Mouse (Mus musculus): ENCODE measurements around the gene Kcnj16. TPM values are rescaled to one million over a fixed set of nuclear protein-coding genes. Genes with fewer than 3 reads are reported as not detected.

The Kcnj16 gene
- under 1 TPM in 1 of 2 experiments, not detected in 1; 0.46 TPM for total RNA-seq (2021)
- long read RNA-seq, experiment 1: 0 reads
- long read RNA-seq, experiment 2: 0 reads

- DNase-seq (ENCODE audit: low spot score): no peak
These were observed at the start of gene Kcnj16 for GRCm38 (mm10) chr11:110967762-110968135. Gene Kcnj16, plus strand, starts transcription at chr11:110968033.

- no peak for DNase-seq (ENCODE audit: low spot score)
These were observed 48.9 kb upstream of the Kcnj16 start for GRCm38 (mm10) chr11:110918808-110919465.

- DNase-seq (ENCODE audit: low spot score): no peak
These were observed 32.1 kb upstream of the Kcnj16 start for GRCm38 (mm10) chr11:110935699-110936098.

- no peak for DNase-seq (ENCODE audit: low spot score)
These were observed 25.6 kb upstream of the Kcnj16 start for GRCm38 (mm10) chr11:110942280-110942679.

- DNase-seq (ENCODE audit: low spot score): peak; percentile 2
These were observed 25.1 kb upstream of the Kcnj16 start for GRCm38 (mm10) chr11:110942695-110943135.

GRCm38 (mm10) chr11:110956665-110957064 is 11.2 kb upstream of the Kcnj16 start:
- no peak for DNase-seq (ENCODE audit: low spot score)

- no peak for DNase-seq (ENCODE audit: low spot score)
These were observed 6.2 kb upstream of the Kcnj16 start for GRCm38 (mm10) chr11:110961592-110962021.

GRCm38 (mm10) chr11:110967019-110967761 is 643 bp upstream of the Kcnj16 start:
- no peak for DNase-seq (ENCODE audit: low spot score)

- DNase-seq (ENCODE audit: low spot score): no peak
These were observed 1.1 kb downstream of the Kcnj16 start for GRCm38 (mm10) chr11:110968901-110969300.

GRCm38 (mm10) chr11:110985508-110985907 is 17.7 kb downstream of the Kcnj16 start:
- no peak for DNase-seq (ENCODE audit: low spot score)

- no peak for DNase-seq (ENCODE audit: low spot score)
These were observed 18.1 kb downstream of the Kcnj16 start for GRCm38 (mm10) chr11:110985949-110986348.

GRCm38 (mm10) chr11:110993616-110994015 is 25.8 kb downstream of the Kcnj16 start:
- DNase-seq (ENCODE audit: low spot score): no peak

GRCm38 (mm10) chr11:110997211-110997610 is 29.4 kb downstream of the Kcnj16 start:
- DNase-seq (ENCODE audit: low spot score): no peak

- no peak for DNase-seq (ENCODE audit: low spot score)
These were observed 37.3 kb downstream of the Kcnj16 start for GRCm38 (mm10) chr11:111005103-111005502.

GRCm38 (mm10) chr11:111009471-111009870 is 41.6 kb downstream of the Kcnj16 start:
- no peak for DNase-seq (ENCODE audit: low spot score)

- DNase-seq (ENCODE audit: low spot score): no peak
These were observed 48.4 kb downstream of the Kcnj16 start for GRCm38 (mm10) chr11:111016206-111016605.

- DNase-seq (ENCODE audit: low spot score): no peak
These were observed 52.4 kb downstream of the Kcnj16 start for GRCm38 (mm10) chr11:111020211-111020610.

- DNase-seq (ENCODE audit: low spot score): no peak
These were observed 54.9 kb downstream of the Kcnj16 start for GRCm38 (mm10) chr11:111022681-111023281.

- peak; percentile 23 for DNase-seq (ENCODE audit: low spot score)
These were observed 74.3 kb downstream of the Kcnj16 start for GRCm38 (mm10) chr11:111042175-111042574.

GRCm38 (mm10) chr11:111043298-111043697 is 75.5 kb downstream of the Kcnj16 start:
- DNase-seq (ENCODE audit: low spot score): no peak

GRCm38 (mm10) chr11:111054252-111054651 is 86.4 kb downstream of the Kcnj16 start:
- DNase-seq (ENCODE audit: low spot score): no peak
